Mouse (Mus musculus): ENCODE results near the gene Col6a2.

Col6a2 gene

DNA sequence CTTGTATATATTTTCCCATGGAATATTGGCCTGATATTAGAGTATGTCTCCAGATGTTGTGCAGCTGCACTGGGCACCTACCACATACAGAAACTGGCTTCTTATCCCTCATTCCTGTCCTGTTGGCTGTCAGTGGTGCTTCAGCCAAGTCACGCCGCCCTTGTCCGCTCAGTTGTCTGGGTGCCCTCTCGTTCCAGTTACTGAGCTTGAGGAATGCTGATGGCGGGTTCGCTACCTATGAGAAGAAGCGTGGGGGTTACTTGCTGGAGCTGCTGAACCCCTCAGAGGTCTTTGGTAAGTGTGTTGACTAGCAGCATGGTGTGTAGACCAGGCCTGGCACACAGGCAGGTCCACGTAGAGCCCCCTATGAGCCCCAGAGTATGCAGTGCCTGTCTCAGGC lies 76.9 kb downstream of the Col6a2 start:
- DNase-seq (ENCODE audit: low spot score): no peak
